Mouse (Mus musculus) stomach, embryonic 14.5 days (tissue): ENCODE data around the gene Siah3. TPM values are rescaled to one million over a fixed set of nuclear protein-coding genes. Genes with fewer than 3 reads are reported as not detected.

Experiments used
- ATAC-seq: fragments of 200-750 bp; cut with Nextera tagmentation; 2 replicates; pipeline ENCODE4 v1.8.0; 2017; ENCODE audit warnings: low read depth, moderate TSS enrichment; ENCODE audit not compliant: insufficient number of reproducible peaks, insufficient read depth, low FRiP score
- H3K27ac ChIP-seq: fragments of 300-500 bp; sonication (generic); 2 replicates; pipeline ENCODE4 v1.5.1; 2014; ENCODE audit warnings: mild to moderate bottlenecking, low read length, moderate library complexity, mixed read lengths
- H3K27me3 ChIP-seq: fragments of 300-500 bp; sonication (generic); 2 replicates; pipeline ENCODE4 v1.6.1; 2014; ENCODE audit warnings: low read length, control low read depth, mixed read lengths; ENCODE audit not compliant: control insufficient read depth, insufficient read depth
- H3K36me3 ChIP-seq: fragments of 300-500 bp; sonication (generic); 2 replicates; pipeline ENCODE4 v1.6.1; 2014; ENCODE audit warnings: mild to moderate bottlenecking, control low read depth, low read length, moderate library complexity, mixed read lengths; ENCODE audit not compliant: control insufficient read depth, insufficient read depth
- H3K4me1 ChIP-seq: fragments of 300-500 bp; sonication (generic); 2 replicates; pipeline ENCODE4 v1.6.1; 2014; ENCODE audit warnings: low read length, control low read depth, mixed read lengths; ENCODE audit not compliant: control insufficient read depth, insufficient read depth
- H3K4me2 ChIP-seq: fragments of 300-500 bp; sonication (generic); replicated peaks from 2 replicates; pipeline ENCODE4 v1.6.1; 2014; ENCODE audit warnings: low read depth, low read length, control low read depth
- H3K4me3 ChIP-seq: fragments of 300-500 bp; sonication (generic); 2 replicates; pipeline ENCODE4 v1.5.1; 2014; ENCODE audit warnings: low read depth, low read length, control low read depth
- H3K9ac ChIP-seq: fragments of 300-500 bp; sonication (generic); replicated peaks from 2 replicates; pipeline ENCODE4 v1.6.1; 2014; ENCODE audit warnings: low read depth, mild to moderate bottlenecking, control low read depth, low read length, moderate library complexity, mixed read lengths
- H3K9me3 ChIP-seq: fragments of 300-500 bp; sonication (generic); 2 replicates; pipeline ENCODE4 v1.6.1; 2016; ENCODE audit warnings: low read depth, low read length, control low read depth; ENCODE audit not compliant: control insufficient read depth
- WGBS: fragments of 180-500 bp; shearing (Covaris S2); extraction: QIAGEN DNeasy Blood & Tissue Kit; methylation state at CpG from one replicate; pipeline ENCODE4 v1.1.7; 2014; 5-methylcytosine and 5-hydroxymethylcytosine counted together
- polyA plus RNA-seq: library from polyadenylated mRNA; unstranded; fragments of >200 nt; fragmentation: Nextera tagmentation; extraction: Ambion mirVana; gene quantifications from 2 replicates; pipeline ENCODE4 v1.2.1, GENCODE M21; 2014

Gene Siah3
- polyA plus RNA-seq, 1 experiment from 2014 or later, result 0.51 TPM

DNA sequence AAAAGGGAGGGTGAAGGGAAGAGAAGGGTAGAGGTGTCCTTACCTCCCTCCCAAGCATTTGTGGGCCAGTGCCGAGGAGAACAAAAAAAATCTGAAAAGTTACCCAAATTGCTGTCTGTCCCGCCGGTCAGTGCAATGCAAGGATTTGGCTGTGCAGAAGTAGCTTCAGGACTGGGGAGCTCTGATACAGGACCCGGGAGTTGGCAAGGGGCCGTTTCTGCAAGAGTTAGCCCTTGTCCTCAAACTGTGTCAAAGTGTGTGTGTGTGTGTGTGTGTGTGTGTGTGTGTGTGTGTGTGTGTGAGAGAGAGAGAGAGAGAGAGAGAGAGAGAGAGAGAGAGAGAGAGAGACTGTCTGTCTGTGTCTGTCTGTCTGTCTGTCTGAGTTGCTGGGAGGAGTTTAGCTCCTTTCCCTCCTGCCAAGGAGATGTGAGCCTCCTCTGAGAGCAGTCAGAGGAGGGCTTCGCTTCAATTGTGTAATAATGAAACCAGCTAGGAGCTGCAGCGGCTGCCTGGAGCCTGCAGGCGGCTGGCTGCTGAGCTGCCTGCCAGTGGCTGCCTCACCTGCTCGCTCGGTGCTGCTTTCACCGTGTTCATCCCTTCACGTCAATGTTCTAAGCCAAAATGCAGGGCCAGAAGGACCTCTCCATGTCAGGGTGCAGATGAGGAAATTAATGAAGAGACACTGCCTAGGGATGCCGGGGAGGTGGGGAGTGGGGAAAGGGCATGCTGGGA is 873 bp downstream of the Siah3 start:
- no peaks in the 10 kb centered on the region for H3K36me3 ChIP-seq

GRCm38 (mm10) chr14:75457221-75457600 is 1.4 kb downstream of the Siah3 start:
- no peaks in the 10 kb centered on the region for H3K36me3 ChIP-seq
- WGBS, result 29% methylated on average over 8 of the region's 8 CpGs
- H3K9me3 ChIP-seq, result no peaks in the 10 kb centered on the region
- ATAC-seq, result no peak
- peaks cover 6% of the 10 kb centered on the region; the same call in 1 of the 2 replicates for H3K4me1 ChIP-seq
- H3K4me3 ChIP-seq, result peak overlapping the region; percentile 22
- H3K27ac ChIP-seq, result no peak overlapping the region
- no peaks in the 10 kb centered on the region for H3K27me3 ChIP-seq
- no peak overlapping the region for H3K9ac ChIP-seq
- peak overlapping the region; percentile 46 for H3K4me2 ChIP-seq

More for the DNA sequence above, 873 bp downstream of the Siah3 start:
- no peaks in the 10 kb centered on the region for H3K9me3 ChIP-seq
- H3K9ac ChIP-seq, result no peak overlapping the region
- H3K4me1 ChIP-seq, result peaks cover 6% of the 10 kb centered on the region; the same call in 1 of the 2 replicates
- peak overlapping the region; percentile 46 for H3K4me2 ChIP-seq
- no peak overlapping the region for H3K27ac ChIP-seq
- no peak for ATAC-seq
- no peaks in the 10 kb centered on the region for H3K27me3 ChIP-seq
- peak overlapping the region; percentile 22 for H3K4me3 ChIP-seq
- 5% methylated on average over 13 of the region's 13 CpGs for WGBS

- no peak overlapping the region for H3K9ac ChIP-seq
- H3K4me1 ChIP-seq, result peaks cover 6% of the 10 kb centered on the region; the same call in 1 of the 2 replicates
- no peak overlapping the region for H3K4me3 ChIP-seq
- H3K36me3 ChIP-seq, result no peaks in the 10 kb centered on the region
- WGBS, result 72% methylated on average over 10 of the region's 10 CpGs
- no peak overlapping the region for H3K27ac ChIP-seq
- H3K9me3 ChIP-seq, result no peaks in the 10 kb centered on the region
- no peak overlapping the region for H3K4me2 ChIP-seq
- no peaks in the 10 kb centered on the region for H3K27me3 ChIP-seq
- ATAC-seq, result no peak
These were observed 3.6 kb downstream of the Siah3 start for GRCm38 (mm10) chr14:75459431-75459830.

DNA sequence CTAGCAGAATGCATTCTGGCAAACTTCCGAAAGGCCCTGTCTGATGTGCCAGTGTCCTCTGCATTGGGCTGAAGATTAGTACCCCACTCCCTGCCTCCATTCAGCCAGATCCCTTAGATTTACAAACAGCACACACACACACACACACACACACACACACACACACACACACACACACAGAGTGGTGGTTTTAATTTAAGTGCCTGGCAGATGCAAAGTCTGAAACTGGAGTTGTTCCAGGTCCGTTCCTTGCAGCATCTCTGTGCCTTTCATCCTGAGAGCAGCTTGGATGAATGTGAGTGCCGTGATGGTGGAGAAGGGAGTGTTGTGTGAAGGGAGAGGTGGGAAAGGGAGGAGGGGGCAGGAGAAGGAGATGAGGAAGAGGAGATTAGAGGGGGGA is 4.2 kb downstream of the Siah3 start:
- ATAC-seq, result no peak
- H3K9ac ChIP-seq, result no peak overlapping the region
- no peaks in the 10 kb centered on the region for H3K9me3 ChIP-seq
- H3K27me3 ChIP-seq, result no peaks in the 10 kb centered on the region
- H3K4me3 ChIP-seq, result no peak overlapping the region
- WGBS, result 35% methylated on average over 3 of the region's 3 CpGs
- H3K4me1 ChIP-seq, result peaks cover 6% of the 10 kb centered on the region; the same call in 1 of the 2 replicates
- H3K4me2 ChIP-seq, result no peak overlapping the region
- H3K27ac ChIP-seq, result no peak overlapping the region
- no peaks in the 10 kb centered on the region for H3K36me3 ChIP-seq

DNA sequence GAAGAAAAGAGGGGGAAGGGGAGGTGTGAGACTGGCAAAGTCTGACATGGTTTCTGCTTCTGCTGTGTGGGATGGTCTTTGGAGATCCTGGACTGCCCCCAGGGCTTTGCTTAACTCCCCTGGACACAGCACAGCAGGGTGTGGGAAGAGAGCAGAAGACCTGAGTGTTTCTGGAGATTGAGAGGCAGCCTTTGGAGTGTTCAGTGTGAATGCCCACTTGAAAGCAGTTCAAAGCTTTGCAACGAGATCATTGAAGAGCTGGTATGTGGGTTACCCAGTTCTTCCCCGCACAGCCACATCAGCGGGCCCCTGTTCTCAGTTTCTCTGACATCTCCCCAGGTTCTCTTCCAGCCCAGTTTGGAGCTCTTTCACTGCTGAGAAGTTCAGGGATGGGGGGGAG is 4.7 kb downstream of the Siah3 start:
- 45% methylated on average over 3 of the region's 3 CpGs for WGBS
- Histone ChIP-seq H3K4me2 (no peak overlapping the region), H3K9me3 (no peaks in the 10 kb centered on the region), H3K9ac (no peak overlapping the region), H3K27me3 (no peaks in the 10 kb centered on the region), H3K27ac (no peak overlapping the region), H3K36me3 (no peaks in the 10 kb centered on the region), H3K4me1 (peaks cover 6% of the 10 kb centered on the region; the same call in 1 of the 2 replicates), H3K4me3 (no peak overlapping the region)
- no peak for ATAC-seq

DNA sequence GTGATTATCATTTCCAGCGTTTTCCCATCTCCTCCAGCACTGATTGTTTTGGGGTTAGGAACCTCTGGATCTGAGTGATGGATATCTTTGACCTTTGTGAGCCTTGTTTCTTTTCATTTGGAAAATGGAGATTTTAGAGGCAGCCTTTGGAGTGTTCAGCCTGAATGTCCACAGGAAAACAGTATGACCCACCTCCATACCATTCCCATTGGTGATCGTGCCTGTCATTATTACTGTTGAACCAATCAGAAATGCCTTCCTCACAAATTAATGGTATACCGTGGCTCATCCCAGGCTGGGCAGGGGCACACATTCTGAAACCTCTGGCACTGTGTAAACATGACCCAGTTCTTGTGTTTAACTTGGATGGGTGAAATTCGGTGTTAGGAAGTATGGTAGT is 6.0 kb downstream of the Siah3 start:
- H3K4me2 ChIP-seq, result no peak overlapping the region
- WGBS, result 79% methylated on average over 4 of the region's 4 CpGs
- H3K9me3 ChIP-seq, result no peaks in the 10 kb centered on the region
- H3K27ac ChIP-seq, result no peak overlapping the region
- H3K27me3 ChIP-seq, result no peaks in the 10 kb centered on the region
- no peak overlapping the region for H3K4me3 ChIP-seq
- H3K9ac ChIP-seq, result no peak overlapping the region
- no peak for ATAC-seq
- peaks cover 3% of the 10 kb centered on the region; the same call in 1 of the 2 replicates for H3K4me1 ChIP-seq
- no peaks in the 10 kb centered on the region for H3K36me3 ChIP-seq

- Histone ChIP-seq H3K4me1 (no peaks in the 10 kb centered on the region), H3K9ac (no peak overlapping the region), H3K4me3 (no peak overlapping the region), H3K36me3 (no peaks in the 10 kb centered on the region), H3K4me2 (no peak overlapping the region), H3K9me3 (no peaks in the 10 kb centered on the region), H3K27ac (no peak overlapping the region), H3K27me3 (no peaks in the 10 kb centered on the region)
- ATAC-seq, result no peak
- WGBS, result 65% methylated on average over 4 of the region's 4 CpGs
These were observed 7.4 kb downstream of the Siah3 start for GRCm38 (mm10) chr14:75463171-75463570.

DNA sequence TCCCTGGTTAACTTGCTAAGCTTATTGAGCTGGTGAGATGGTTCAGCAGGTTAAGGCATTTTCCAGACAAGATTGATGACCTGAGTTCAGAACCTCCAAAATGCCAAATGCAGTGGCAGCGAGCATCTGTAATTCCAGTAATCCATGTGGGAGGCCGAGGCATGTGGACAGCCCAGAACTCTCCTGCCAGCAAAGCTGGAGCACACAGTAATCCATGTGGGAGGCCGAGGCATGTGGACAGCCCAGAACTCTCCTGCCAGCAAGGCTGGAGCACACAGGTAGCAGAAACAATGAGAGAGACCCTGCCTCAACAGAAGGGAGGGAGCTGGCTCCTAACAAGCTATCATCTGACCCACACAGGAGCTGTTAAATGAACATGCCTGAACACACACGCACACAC is 13.2 kb downstream of the Siah3 start:
- no peaks in the 10 kb centered on the region for H3K4me1 ChIP-seq
- no peak for ATAC-seq
- no peaks in the 10 kb centered on the region for H3K27me3 ChIP-seq
- no peak overlapping the region for H3K4me2 ChIP-seq
- H3K36me3 ChIP-seq, result no peaks in the 10 kb centered on the region
- H3K27ac ChIP-seq, result no peak overlapping the region
- no peak overlapping the region for H3K4me3 ChIP-seq
- H3K9me3 ChIP-seq, result no peaks in the 10 kb centered on the region
- WGBS, result 67% methylated on average over 4 of the region's 4 CpGs
- H3K9ac ChIP-seq, result no peak overlapping the region
